Mouse (Mus musculus) testis, postnatal 14 days (tissue): ENCODE results near the gene Lcn5.
A peak's percentile ranks its signal among the peaks of the same experiment; 100 is the strongest.
"Not testable (repeated sequence)": the region's sequence is repeated elsewhere in the genome, so short reads cannot be mapped to it uniquely, and the experiment has no call there.

Source experiments
- DNase-seq: peaks from one replicate; pipeline ENCODE4 v3.0.0; 2021; ENCODE audit warnings: low spot score

Gene Lcn5

GRCm38 (mm10) chr2:25679559-25679958 is 21.8 kb downstream of the Lcn5 start:
- no peak for DNase-seq

GRCm38 (mm10) chr2:25682426-25682825 is 24.7 kb downstream of the Lcn5 start, which contains the start of gene Lcn10:
Lcn10 (plus strand) TSS chr2:25682726.
- no peak for DNase-seq

GRCm38 (mm10) chr2:25686941-25687340 is 29.2 kb downstream of the Lcn5 start:
- DNase-seq = no peak

GRCm38 (mm10) chr2:25694605-25695004 is 36.9 kb downstream of the Lcn5 start:
- DNase-seq = peak; percentile 48

GRCm38 (mm10) chr2:25696951-25697350 is 39.2 kb downstream of the Lcn5 start:
- no peak for DNase-seq

GRCm38 (mm10) chr2:25698696-25699095 is 40.9 kb downstream of the Lcn5 start:
- DNase-seq = no peak

GRCm38 (mm10) chr2:25699743-25700142 is 42.0 kb downstream of the Lcn5 start, which contains the start of gene Obp2a:
Obp2a (plus strand) TSS chr2:25700043.
- DNase-seq = not testable (repeated sequence)

- no peak for DNase-seq
Observed at GRCm38 (mm10) chr2:25701001-25701400, 43.2 kb downstream of the Lcn5 start.

GRCm38 (mm10) chr2:25703706-25704105 is 46.0 kb downstream of the Lcn5 start:
- no peak for DNase-seq

- DNase-seq = peak; percentile 85
Observed at GRCm38 (mm10) chr2:25706643-25707481, 49.1 kb downstream of the Lcn5 start, which contains the start of gene Bmyc. Bmyc (plus strand) TSS chr2:25706739.

- no peak for DNase-seq
Observed at GRCm38 (mm10) chr2:25708121-25708520, 50.4 kb downstream of the Lcn5 start.

- not testable (repeated sequence) for DNase-seq
Observed at GRCm38 (mm10) chr2:25709056-25709455, 51.3 kb downstream of the Lcn5 start.

GRCm38 (mm10) chr2:25709791-25710190 is 52.0 kb downstream of the Lcn5 start:
- DNase-seq = not testable (repeated sequence)
